Mouse (Mus musculus): ENCODE measurements around the gene Pde9a. TPM values are rescaled to one million over a fixed set of nuclear protein-coding genes. Genes with fewer than 3 reads are reported as not detected.

Pde9a gene
- polyA plus RNA-seq, 1 experiment from 2014 or later, result 31.5 TPM

DNA sequence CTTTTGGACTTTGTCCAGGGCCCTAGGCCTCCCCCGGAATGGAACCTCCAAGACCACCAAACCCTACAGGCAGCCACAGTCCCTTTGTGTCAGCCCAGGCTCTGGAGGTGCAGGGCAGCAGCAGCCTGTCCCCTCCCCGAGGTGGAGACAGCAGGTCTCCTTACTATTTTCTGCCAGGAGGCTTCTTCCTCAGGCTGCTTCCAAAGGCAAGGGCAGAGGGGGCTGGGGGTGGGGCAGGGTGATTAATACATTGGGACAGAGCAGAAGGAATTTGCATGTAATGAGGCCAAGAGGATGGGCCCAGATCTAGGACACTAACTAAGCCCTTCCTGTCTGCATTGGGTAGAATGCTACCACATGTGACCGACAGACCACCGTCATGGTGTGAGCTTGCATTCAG, 74.4 kb downstream of the Pde9a start:
- H3K4me2 ChIP-seq (ENCODE audit: low read depth, low read length), result no peak overlapping the region
- no peaks in the 10 kb centered on the region for H3K9me3 ChIP-seq (ENCODE audit: control insufficient read depth, low read length)
- no peaks in the 10 kb centered on the region for H3K27me3 ChIP-seq (ENCODE audit: control insufficient read depth, insufficient read depth, low read depth, low read length)
- no peak overlapping the region for H3K9ac ChIP-seq (ENCODE audit: low read length)
- H3K36me3 ChIP-seq (ENCODE audit: control insufficient read depth, insufficient read depth, low read length), result peaks cover 5% of the 10 kb centered on the region; the same call in 1 of the 2 replicates
- ATAC-seq (ENCODE audit: low read depth), result no peak
- peaks cover 23% of the 10 kb centered on the region for H3K4me1 ChIP-seq (replicated peaks; ENCODE audit: control insufficient read depth, insufficient read depth, low read length)
- WGBS, result 54% methylated on average over 4 of the region's 4 CpGs
- no peak overlapping the region for H3K4me3 ChIP-seq (ENCODE audit: low read length)
- no peak overlapping the region for H3K27ac ChIP-seq (ENCODE audit: low read length)

DNA sequence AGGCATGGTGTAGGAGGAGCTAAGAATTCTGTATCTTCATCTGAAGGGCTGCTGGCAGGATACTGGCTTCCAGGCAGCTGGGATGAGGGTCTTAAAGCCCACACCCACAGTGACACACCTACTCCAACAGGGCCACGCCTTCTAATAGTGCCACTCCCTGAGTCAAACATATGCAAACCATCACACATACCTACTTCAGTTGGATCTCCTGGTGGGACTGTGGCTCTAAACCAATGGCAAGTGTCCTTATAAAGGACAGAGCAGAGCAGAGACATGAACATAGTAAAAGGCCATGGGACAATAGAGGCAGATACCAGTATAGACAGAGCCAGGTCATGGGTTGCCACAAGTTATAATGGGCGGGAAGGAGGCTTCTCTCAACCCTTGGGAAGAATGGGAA, 76.5 kb downstream of the Pde9a start:
- H3K27me3 ChIP-seq (ENCODE audit: control insufficient read depth, insufficient read depth, low read depth, low read length), result no peaks in the 10 kb centered on the region
- no peak overlapping the region for H3K4me2 ChIP-seq (ENCODE audit: low read depth, low read length)
- no peak overlapping the region for H3K27ac ChIP-seq (ENCODE audit: low read length)
- H3K36me3 ChIP-seq (ENCODE audit: control insufficient read depth, insufficient read depth, low read length), result peaks cover 12% of the 10 kb centered on the region
- WGBS, result 75% methylated on average over 2 of the region's 2 CpGs
- H3K9ac ChIP-seq (ENCODE audit: low read length), result no peak overlapping the region
- peaks cover 7% of the 10 kb centered on the region for H3K4me1 ChIP-seq (replicated peaks; ENCODE audit: control insufficient read depth, insufficient read depth, low read length)
- H3K4me3 ChIP-seq (ENCODE audit: low read length), result no peak overlapping the region
- ATAC-seq (ENCODE audit: low read depth), result no peak
- no peaks in the 10 kb centered on the region for H3K9me3 ChIP-seq (ENCODE audit: control insufficient read depth, low read length)

DNA sequence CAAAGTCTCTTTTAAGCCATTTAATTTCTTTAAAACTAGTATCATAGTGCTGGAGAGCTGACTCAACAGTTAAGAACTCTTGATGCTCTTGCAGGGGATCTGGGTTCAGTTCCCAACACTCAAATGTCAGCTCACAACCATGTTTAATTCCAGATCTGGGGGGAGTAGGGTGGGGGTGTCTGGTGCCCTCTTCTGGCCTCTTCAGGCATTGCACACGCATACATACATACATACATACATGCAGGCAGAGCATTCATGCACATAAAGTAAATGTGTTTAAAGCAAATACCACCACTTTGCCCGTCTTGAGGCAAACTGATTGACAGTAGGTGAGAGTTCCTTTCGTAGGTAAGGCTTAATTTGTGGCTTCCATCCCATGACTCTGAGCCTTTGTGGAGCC, 80.8 kb downstream of the Pde9a start:
- Histone ChIP-seq H3K9ac (ENCODE audit: low read length) (no peak overlapping the region), H3K27me3 (ENCODE audit: control insufficient read depth, insufficient read depth, low read depth, low read length) (no peaks in the 10 kb centered on the region), H3K36me3 (ENCODE audit: control insufficient read depth, insufficient read depth, low read length) (peaks cover 9% of the 10 kb centered on the region), H3K4me3 (ENCODE audit: low read length) (no peak overlapping the region), H3K9me3 (ENCODE audit: control insufficient read depth, low read length) (no peaks in the 10 kb centered on the region), H3K27ac (ENCODE audit: low read length) (no peak overlapping the region), H3K4me1 (replicated peaks; ENCODE audit: control insufficient read depth, insufficient read depth, low read length) (no peaks in the 10 kb centered on the region), H3K4me2 (ENCODE audit: low read depth, low read length) (no peak overlapping the region)
- WGBS, result 87% methylated on average over 3 of the region's 3 CpGs
- ATAC-seq (ENCODE audit: low read depth), result no peak

DNA sequence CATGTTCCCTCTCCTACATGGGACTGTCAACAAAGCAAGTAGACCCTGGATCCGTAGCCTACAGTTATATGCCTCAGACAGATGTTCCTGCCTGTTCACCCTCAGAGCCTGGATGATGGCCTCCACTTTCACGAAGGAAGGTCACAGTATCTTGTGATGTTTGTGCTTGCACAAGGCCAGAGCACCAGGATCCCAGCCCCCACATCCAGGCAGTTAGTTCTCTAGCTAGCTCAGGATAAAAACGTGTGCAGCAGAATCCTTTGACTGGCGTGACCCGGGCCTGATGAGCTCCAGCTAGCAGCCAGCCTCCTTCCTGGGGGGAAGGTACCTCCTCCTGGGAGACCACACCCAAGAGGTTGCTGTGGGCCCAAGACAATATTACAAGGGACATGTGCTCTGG, 82.5 kb downstream of the Pde9a start:
- peaks cover 9% of the 10 kb centered on the region for H3K36me3 ChIP-seq (ENCODE audit: control insufficient read depth, insufficient read depth, low read length)
- no peaks in the 10 kb centered on the region for H3K9me3 ChIP-seq (ENCODE audit: control insufficient read depth, low read length)
- no peak for ATAC-seq (ENCODE audit: low read depth)
- no peak overlapping the region for H3K4me2 ChIP-seq (ENCODE audit: low read depth, low read length)
- H3K27ac ChIP-seq (ENCODE audit: low read length), result no peak overlapping the region
- no peaks in the 10 kb centered on the region for H3K4me1 ChIP-seq (replicated peaks; ENCODE audit: control insufficient read depth, insufficient read depth, low read length)
- no peaks in the 10 kb centered on the region for H3K27me3 ChIP-seq (ENCODE audit: control insufficient read depth, insufficient read depth, low read depth, low read length)
- WGBS, result 52% methylated on average over 5 of the region's 5 CpGs
- no peak overlapping the region for H3K4me3 ChIP-seq (ENCODE audit: low read length)
- no peak overlapping the region for H3K9ac ChIP-seq (ENCODE audit: low read length)

DNA sequence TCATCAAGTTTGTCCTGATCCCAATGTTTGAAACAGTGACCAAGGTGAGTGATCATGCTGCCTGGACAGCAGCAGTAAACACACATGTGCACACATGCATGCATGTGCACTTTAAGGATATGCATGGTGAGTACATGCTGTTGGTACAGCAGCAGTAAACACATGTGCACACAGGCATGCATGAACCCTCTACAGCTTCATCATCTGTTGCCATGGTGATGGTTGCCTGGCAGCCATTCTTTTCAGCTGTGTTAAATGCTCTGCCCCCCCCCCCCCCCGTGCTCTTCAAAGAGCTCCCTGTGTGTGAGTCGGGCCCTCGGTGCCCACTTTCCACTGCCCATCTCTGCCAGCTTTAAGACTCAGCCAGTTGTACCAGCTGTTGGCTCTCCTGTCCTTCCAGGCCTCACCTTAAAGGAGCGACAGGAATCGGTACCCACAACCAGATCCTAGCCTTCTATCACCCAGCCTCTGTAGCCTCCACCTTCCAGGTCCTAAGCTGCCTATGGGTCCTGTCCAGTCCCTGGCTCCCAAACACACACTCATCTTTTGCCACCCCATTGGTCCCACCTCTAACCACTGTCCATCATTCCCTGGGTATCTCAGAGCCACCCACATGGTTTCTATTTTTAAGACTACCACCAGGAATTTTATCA, 84.9 kb downstream of the Pde9a start:
- Histone ChIP-seq H3K27ac (ENCODE audit: low read length) (no peak overlapping the region), H3K36me3 (ENCODE audit: control insufficient read depth, insufficient read depth, low read length) (peaks cover 8% of the 10 kb centered on the region), H3K4me1 (replicated peaks; ENCODE audit: control insufficient read depth, insufficient read depth, low read length) (no peaks in the 10 kb centered on the region), H3K4me3 (ENCODE audit: low read length) (no peak overlapping the region), H3K9ac (ENCODE audit: low read length) (no peak overlapping the region), H3K4me2 (ENCODE audit: low read depth, low read length) (no peak overlapping the region), H3K27me3 (ENCODE audit: control insufficient read depth, insufficient read depth, low read depth, low read length) (no peaks in the 10 kb centered on the region), H3K9me3 (ENCODE audit: control insufficient read depth, low read length) (no peaks in the 10 kb centered on the region)
- 89% methylated on average over 4 of the region's 5 CpGs for WGBS
- no peak for ATAC-seq (ENCODE audit: low read depth)

DNA sequence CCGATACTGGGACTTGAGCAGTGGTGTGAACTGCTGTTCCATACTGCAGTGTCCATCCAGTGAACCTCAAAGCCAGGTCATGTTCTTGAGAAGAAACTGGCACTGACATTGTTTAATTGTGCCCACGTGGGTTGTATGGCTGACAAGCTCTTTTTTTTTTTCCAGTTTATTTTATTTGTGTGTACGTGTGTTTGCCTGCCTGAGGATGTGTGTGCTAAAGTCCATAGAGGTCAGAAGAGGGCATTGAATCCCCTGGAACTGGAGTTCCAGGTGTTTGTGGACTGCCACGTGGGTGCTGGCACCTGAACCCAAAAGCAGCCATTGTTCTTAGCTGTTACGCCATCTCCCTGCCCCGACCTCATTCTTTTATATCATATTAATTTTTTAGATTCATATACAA, 88.4 kb downstream of the Pde9a start:
- no peak overlapping the region for H3K4me3 ChIP-seq (ENCODE audit: low read length)
- H3K27me3 ChIP-seq (ENCODE audit: control insufficient read depth, insufficient read depth, low read depth, low read length), result no peaks in the 10 kb centered on the region
- no peak overlapping the region for H3K27ac ChIP-seq (ENCODE audit: low read length)
- H3K36me3 ChIP-seq (ENCODE audit: control insufficient read depth, insufficient read depth, low read length), result peaks cover 2% of the 10 kb centered on the region; the same call in 1 of the 2 replicates
- no peak overlapping the region for H3K9ac ChIP-seq (ENCODE audit: low read length)
- no peaks in the 10 kb centered on the region for H3K4me1 ChIP-seq (replicated peaks; ENCODE audit: control insufficient read depth, insufficient read depth, low read length)
- 65% methylated on average over 6 of the region's 6 CpGs for WGBS
- no peak overlapping the region for H3K4me2 ChIP-seq (ENCODE audit: low read depth, low read length)
- no peak for ATAC-seq (ENCODE audit: low read depth)
- no peaks in the 10 kb centered on the region for H3K9me3 ChIP-seq (ENCODE audit: control insufficient read depth, low read length)

DNA sequence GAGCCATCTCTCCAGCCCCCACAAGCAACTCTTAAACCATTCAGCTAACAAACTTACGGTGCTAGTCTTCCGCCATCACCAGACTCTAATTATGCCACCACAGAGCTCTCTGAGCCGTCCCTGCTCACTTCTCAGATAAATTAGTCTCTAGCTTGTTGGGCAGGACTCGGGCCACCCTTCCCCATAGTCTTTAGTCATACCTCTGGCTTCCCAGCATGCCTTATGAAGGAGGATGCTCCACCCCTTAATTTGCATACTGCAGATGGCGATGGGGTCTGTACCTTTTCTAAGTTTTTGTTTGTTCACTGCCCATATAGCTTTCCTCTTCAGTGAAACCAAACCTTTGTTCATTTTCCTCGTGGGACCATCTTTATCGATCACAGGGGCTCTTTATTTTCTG, 92.6 kb downstream of the Pde9a start:
- Histone ChIP-seq H3K27ac (ENCODE audit: low read length) (no peak overlapping the region), H3K27me3 (ENCODE audit: control insufficient read depth, insufficient read depth, low read depth, low read length) (no peaks in the 10 kb centered on the region)
- no peak for ATAC-seq (ENCODE audit: low read depth)

DNA sequence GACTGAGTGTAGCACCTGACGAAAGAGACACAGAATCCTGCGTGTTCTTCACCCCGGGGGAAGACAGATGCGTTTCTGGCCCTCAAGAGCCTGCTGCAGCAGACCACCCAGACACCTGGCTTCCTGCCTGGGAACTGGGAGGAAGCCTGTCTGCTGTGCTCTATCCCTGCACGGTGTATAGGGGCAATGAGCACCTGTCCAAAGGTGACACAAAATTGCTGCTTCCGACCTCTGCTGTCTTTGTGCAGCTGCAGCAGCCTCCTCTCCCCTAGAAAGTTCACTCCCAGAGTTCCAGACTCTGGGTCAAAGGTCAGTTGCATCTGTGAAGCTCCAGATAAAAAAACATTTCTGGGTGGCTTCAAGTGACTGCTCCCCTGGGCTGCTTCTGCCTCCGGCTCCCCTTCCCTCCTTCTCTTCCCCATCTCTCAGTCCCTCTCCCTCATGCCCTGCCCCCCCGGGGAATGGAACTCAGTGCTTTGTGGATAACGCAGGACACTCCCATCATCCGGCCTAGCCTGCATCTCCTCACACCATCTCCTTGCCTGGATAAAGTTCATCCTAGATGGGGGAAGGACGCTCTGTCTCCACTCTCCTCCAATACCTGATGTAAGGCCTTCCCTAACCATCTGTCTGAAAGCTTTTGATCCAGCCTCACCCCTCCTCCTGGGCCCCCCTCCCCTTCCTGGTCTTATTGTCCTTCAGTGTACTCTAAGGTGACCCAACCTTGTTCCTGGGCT, 93.3 kb downstream of the Pde9a start:
- no peak overlapping the region for H3K27ac ChIP-seq (ENCODE audit: low read length)
- no peak overlapping the region for H3K9ac ChIP-seq (ENCODE audit: low read length)
- H3K36me3 ChIP-seq (ENCODE audit: control insufficient read depth, insufficient read depth, low read length), result no peaks in the 10 kb centered on the region
- no peaks in the 10 kb centered on the region for H3K27me3 ChIP-seq (ENCODE audit: control insufficient read depth, insufficient read depth, low read depth, low read length)
- ATAC-seq (ENCODE audit: low read depth), result no peak
- no peaks in the 10 kb centered on the region for H3K4me1 ChIP-seq (replicated peaks; ENCODE audit: control insufficient read depth, insufficient read depth, low read length)
- WGBS, result 46% methylated on average over 11 of the region's 11 CpGs
- H3K4me3 ChIP-seq (ENCODE audit: low read length), result no peak overlapping the region
- no peak overlapping the region for H3K4me2 ChIP-seq (ENCODE audit: low read depth, low read length)
- H3K9me3 ChIP-seq (ENCODE audit: control insufficient read depth, low read length), result no peaks in the 10 kb centered on the region

More for the DNA sequence above, 92.6 kb downstream of the Pde9a start:
- WGBS, result 69% methylated on average over 7 of the region's 7 CpGs
- Histone ChIP-seq H3K4me3 (ENCODE audit: low read length) (no peak overlapping the region), H3K4me1 (replicated peaks; ENCODE audit: control insufficient read depth, insufficient read depth, low read length) (no peaks in the 10 kb centered on the region), H3K9me3 (ENCODE audit: control insufficient read depth, low read length) (no peaks in the 10 kb centered on the region), H3K9ac (ENCODE audit: low read length) (no peak overlapping the region), H3K36me3 (ENCODE audit: control insufficient read depth, insufficient read depth, low read length) (no peaks in the 10 kb centered on the region), H3K4me2 (ENCODE audit: low read depth, low read length) (no peak overlapping the region)

DNA sequence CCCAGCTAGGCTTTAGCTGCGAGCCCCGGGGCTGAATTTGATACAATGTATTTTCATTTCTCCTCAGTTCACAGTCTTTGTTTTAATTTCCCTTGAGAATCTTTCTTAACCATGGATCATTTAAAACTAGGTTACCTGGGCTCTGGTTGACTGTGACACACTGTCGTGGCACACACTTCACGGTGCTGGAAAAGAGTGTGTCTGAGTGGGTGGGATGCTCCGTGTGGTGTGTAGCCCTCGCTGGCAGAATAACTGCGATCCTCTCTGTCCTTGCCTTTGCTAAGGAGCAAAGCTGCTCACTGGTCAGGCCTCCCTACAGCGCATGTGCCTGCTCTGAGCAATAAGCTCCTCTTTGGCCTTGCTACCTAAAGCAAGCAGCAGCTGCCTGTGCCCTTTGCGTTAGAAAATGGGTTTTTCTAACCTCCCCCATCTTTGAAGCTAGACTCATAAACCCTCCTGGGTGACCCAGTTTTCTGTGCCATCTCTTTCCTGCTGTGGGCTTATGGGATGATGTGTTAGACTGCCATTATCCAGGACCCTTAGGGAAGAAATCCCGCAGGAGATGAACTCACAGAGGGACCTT, 100.7 kb downstream of the Pde9a start:
- H3K27me3 ChIP-seq (ENCODE audit: control insufficient read depth, insufficient read depth, low read depth, low read length), result no peaks in the 10 kb centered on the region
- no peak overlapping the region for H3K9ac ChIP-seq (ENCODE audit: low read length)
- no peak overlapping the region for H3K27ac ChIP-seq (ENCODE audit: low read length)
- H3K9me3 ChIP-seq (ENCODE audit: control insufficient read depth, low read length), result no peaks in the 10 kb centered on the region
- H3K4me1 ChIP-seq (replicated peaks; ENCODE audit: control insufficient read depth, insufficient read depth, low read length), result no peaks in the 10 kb centered on the region
- no peak overlapping the region for H3K4me2 ChIP-seq (ENCODE audit: low read depth, low read length)
- no peaks in the 10 kb centered on the region for H3K36me3 ChIP-seq (ENCODE audit: control insufficient read depth, insufficient read depth, low read length)
- WGBS, result 76% methylated on average over 10 of the region's 10 CpGs
- H3K4me3 ChIP-seq (ENCODE audit: low read length), result no peak overlapping the region
- ATAC-seq (ENCODE audit: low read depth), result no peak
